Mouse (Mus musculus): ENCODE results near the gene Brat1.

DNA sequence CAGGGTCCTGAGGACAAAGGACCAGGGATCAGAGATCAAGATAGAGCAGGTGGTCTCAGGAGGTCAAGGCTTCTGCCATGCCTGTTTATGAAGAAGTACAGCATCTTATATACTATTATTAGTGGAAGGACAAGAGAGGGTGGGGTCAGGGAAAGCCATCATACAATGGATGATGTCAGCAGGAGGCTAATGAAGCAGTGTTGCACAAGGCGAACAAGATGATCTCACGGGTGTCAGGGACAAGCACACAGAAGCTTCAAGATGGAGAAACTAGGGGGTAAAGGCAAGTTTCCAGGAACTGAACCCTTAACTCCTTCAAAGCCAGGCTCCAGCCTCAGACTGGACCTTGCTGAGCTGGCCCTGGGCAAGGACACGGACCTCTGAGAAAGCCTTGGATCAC, 17.3 kb downstream of the Brat1 start:
- no peak for TF ChIP-seq CTCF (IDR thresholded peaks at IDR 0.05; ENCODE audit: control insufficient read depth, insufficient read depth, low read length)
- no peak for TF ChIP-seq POLR2A (IDR thresholded peaks at IDR 0.05; ENCODE audit: borderline replicate concordance, control insufficient read depth, low read depth, low read length)

Measured in bone marrow, adult 2 months (tissue).